Mouse (Mus musculus) megakaryocyte, adult 5-6 weeks (primary cell): Measurements from ENCODE around the gene Srgap3. TPM values are rescaled to one million over a fixed set of nuclear protein-coding genes. Genes with fewer than 3 reads are reported as not detected.
"Not testable (repeated sequence)": the region's sequence is repeated elsewhere in the genome, so short reads cannot be mapped to it uniquely, and the experiment has no call there.

Experiments used
- ATAC-seq: 2 replicates; pipeline ENCODE4 v1.8.0; 2016; ENCODE audit warnings: mild to moderate bottlenecking, inconsistent platforms; ENCODE audit not compliant: poor library complexity, severe bottlenecking
- total RNA-seq, 2 experiments: library from RNA; stranded (forward) in 1 of 2; stranded (reverse) in 1 of 2; fragments of 153-499, 151-499 nt in 1 of 2; fragments of 221-1000, 200-1000 nt in 1 of 2; gene quantifications; 2 replicates each; pipeline versions ENCODE4 v1.2.3 to v1.2.4; 2015 to 2017

Srgap3 gene
- total RNA-seq, 2 experiments from 2014 or later, result 2.7 to 3.5 TPM

GRCm38 (mm10) chr6:112756866-112757265 lies 190.2 kb downstream of the Srgap3 start:
- ATAC-seq, result no peak

GRCm38 (mm10) chr6:112754994-112755393 lies 192.1 kb downstream of the Srgap3 start:
- ATAC-seq, result no peak

GRCm38 (mm10) chr6:112752517-112752916 lies 194.5 kb downstream of the Srgap3 start:
- peak; percentile 55 for ATAC-seq

- peak; percentile 92 for ATAC-seq
Observed at GRCm38 (mm10) chr6:112752007-112752406, 195.1 kb downstream of the Srgap3 start.

- no peak for ATAC-seq
Observed at GRCm38 (mm10) chr6:112742297-112742696, 204.8 kb downstream of the Srgap3 start.

GRCm38 (mm10) chr6:112741766-112742165 lies 205.3 kb downstream of the Srgap3 start:
- no peak for ATAC-seq

GRCm38 (mm10) chr6:112739635-112740034 lies 207.4 kb downstream of the Srgap3 start:
- peak; percentile 13; the same call in 1 of the 2 replicates for ATAC-seq

GRCm38 (mm10) chr6:112738924-112739323 lies 208.1 kb downstream of the Srgap3 start:
- ATAC-seq, result peak; percentile 89

GRCm38 (mm10) chr6:112736471-112736870 lies 210.6 kb downstream of the Srgap3 start:
- ATAC-seq, result no peak

GRCm38 (mm10) chr6:112735054-112735453 lies 212.0 kb downstream of the Srgap3 start:
- ATAC-seq, result no peak

- no peak for ATAC-seq
Observed at GRCm38 (mm10) chr6:112733942-112734341, 213.1 kb downstream of the Srgap3 start.

GRCm38 (mm10) chr6:112732434-112732833 lies 214.6 kb downstream of the Srgap3 start:
- ATAC-seq, result no peak

- ATAC-seq, result no peak
Observed at GRCm38 (mm10) chr6:112731386-112731785, 215.7 kb downstream of the Srgap3 start.

- ATAC-seq, result peak; percentile 79
Observed at GRCm38 (mm10) chr6:112728760-112729422, 218.2 kb downstream of the Srgap3 start.

- ATAC-seq, result peak; percentile 41; the same call in 1 of the 2 replicates
Observed at GRCm38 (mm10) chr6:112725468-112725867, 221.6 kb downstream of the Srgap3 start.

GRCm38 (mm10) chr6:112720409-112721080 lies 226.5 kb downstream of the Srgap3 start:
- no peak for ATAC-seq

GRCm38 (mm10) chr6:112719983-112720382 lies 227.1 kb downstream of the Srgap3 start:
- no peak for ATAC-seq

GRCm38 (mm10) chr6:112717168-112717567 lies 229.9 kb downstream of the Srgap3 start:
- ATAC-seq, result peak; percentile 39; the same call in 1 of the 2 replicates

- no peak for ATAC-seq
Observed at GRCm38 (mm10) chr6:112713951-112714350, 233.1 kb downstream of the Srgap3 start.

- not testable (repeated sequence) for ATAC-seq
Observed at GRCm38 (mm10) chr6:112702296-112702695, 244.8 kb downstream of the Srgap3 start.

GRCm38 (mm10) chr6:112700392-112700791 lies 246.7 kb downstream of the Srgap3 start:
- ATAC-seq, result peak; percentile 52

GRCm38 (mm10) chr6:112699115-112699514 lies 248.0 kb downstream of the Srgap3 start:
- no peak for ATAC-seq
